Mouse (Mus musculus) cerebellum, adult 9-10 months (tissue): ENCODE data around the gene Gm3404.
A peak's percentile ranks its signal among the peaks of the same experiment; 100 is the strongest.
"Not testable (repeated sequence)": the region's sequence is repeated elsewhere in the genome, so short reads cannot be mapped to it uniquely, and the experiment has no call there.

Experiments
- DNase-seq: peaks from one replicate; pipeline ENCODE4 v3.0.0; 2022

Gm3404 gene

DNA sequence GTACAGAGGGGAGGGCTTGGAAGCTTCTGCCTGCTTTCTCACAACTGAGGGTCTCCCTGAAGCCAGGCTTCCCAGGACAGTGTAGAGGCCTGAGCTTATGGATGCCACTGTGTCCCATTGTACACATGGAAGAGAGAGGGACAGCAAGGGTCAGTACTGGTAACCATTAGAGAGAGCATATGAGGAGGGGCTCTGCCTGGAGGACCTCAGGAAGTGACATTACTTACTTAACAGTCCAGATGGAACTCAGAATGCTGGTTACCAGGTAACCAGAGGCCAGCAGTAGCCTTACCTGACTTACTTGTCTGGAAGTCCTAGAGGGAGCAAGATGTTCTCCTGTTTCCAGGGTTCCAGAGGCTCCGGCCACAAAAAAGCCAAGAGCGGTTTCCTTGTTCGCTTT is at the start of gene Gm3404:
Gm3404 (plus strand) TSS at position 301 of the 400 bp plus-strand sequence.
- DNase-seq: not testable (repeated sequence)

- DNase-seq: peak; percentile 70
Measured at GRCm38 (mm10) chr5:146479564-146479963, 46.0 kb upstream of the Gm3404 start.

DNA sequence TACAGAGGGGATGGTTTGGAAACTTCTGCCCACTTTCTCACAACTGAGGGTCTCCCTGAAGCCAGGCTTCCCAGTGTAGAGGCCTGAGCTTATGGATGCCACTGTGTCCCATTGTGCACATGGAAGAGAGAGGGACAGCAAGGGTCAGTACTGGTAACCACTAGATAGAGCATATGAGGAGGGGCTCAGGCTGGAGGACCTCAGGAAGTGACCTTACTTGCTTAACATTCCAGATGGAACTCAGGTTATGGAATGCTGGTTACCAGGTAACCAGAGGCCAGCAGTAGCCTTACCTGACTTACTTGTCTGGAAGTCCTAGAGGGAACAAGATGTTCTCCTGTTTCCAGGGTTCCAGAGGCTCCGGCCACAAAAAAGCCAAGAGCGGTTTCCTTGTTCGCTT is 43.9 kb upstream of the Gm3404 start, which contains the start of gene Gm6408:
Gm6408 (plus strand) TSS at position 301 of the 400 bp plus-strand sequence.
- DNase-seq: not testable (repeated sequence)

- DNase-seq: peak; percentile 53
Measured at GRCm38 (mm10) chr5:146488959-146489358, 36.6 kb upstream of the Gm3404 start.

DNA sequence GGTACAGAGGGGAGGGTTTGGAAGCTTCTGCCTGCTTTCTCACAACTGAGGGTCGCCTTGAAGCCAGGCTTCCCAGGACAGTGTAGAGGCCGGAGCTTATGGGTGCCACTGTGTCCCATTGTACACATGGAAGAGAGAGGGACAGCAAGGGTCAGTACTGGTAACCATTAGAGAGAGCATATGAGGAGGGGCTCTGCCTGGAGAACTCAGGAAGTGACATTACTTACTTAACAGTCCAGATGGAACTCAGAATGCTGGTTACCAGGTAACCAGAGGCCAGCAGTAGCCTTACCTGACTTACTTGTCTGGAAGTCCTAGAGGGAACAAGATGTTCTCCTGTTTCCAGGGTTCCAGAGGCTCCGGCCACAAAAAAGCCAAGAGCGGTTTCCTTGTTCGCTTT is 34.5 kb upstream of the Gm3404 start, which contains the start of gene Gm6370:
Gm6370 (plus strand) TSS at position 301 of the 400 bp plus-strand sequence.
- DNase-seq: not testable (repeated sequence)

DNA sequence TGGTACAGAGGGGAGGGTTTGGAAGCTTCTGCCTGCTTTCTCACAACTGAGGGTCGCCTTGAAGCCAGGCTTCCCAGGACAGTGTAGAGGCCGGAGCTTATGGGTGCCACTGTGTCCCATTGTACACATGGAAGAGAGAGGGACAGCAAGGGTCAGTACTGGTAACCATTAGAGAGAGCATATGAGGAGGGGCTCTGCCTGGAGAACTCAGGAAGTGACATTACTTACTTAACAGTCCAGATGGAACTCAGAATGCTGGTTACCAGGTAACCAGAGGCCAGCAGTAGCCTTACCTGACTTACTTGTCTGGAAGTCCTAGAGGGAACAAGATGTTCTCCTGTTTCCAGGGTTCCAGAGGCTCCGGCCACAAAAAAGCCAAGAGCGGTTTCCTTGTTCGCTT is 23.5 kb upstream of the Gm3404 start, which contains the start of gene 4930449I24Rik:
4930449I24Rik (plus strand) TSS at position 301 of the 400 bp plus-strand sequence.
- not testable (repeated sequence) for DNase-seq

DNA sequence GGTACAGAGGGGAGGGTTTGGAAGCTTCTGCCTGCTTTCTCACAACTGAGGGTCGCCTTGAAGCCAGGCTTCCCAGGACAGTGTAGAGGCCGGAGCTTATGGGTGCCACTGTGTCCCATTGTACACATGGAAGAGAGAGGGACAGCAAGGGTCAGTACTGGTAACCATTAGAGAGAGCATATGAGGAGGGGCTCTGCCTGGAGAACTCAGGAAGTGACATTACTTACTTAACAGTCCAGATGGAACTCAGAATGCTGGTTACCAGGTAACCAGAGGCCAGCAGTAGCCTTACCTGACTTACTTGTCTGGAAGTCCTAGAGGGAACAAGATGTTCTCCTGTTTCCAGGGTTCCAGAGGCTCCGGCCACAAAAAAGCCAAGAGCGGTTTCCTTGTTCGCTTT is 11.8 kb upstream of the Gm3404 start, which contains the start of gene Gm3402:
Gm3402 (plus strand) TSS at position 301 of the 400 bp plus-strand sequence.
- not testable (repeated sequence) for DNase-seq

DNA sequence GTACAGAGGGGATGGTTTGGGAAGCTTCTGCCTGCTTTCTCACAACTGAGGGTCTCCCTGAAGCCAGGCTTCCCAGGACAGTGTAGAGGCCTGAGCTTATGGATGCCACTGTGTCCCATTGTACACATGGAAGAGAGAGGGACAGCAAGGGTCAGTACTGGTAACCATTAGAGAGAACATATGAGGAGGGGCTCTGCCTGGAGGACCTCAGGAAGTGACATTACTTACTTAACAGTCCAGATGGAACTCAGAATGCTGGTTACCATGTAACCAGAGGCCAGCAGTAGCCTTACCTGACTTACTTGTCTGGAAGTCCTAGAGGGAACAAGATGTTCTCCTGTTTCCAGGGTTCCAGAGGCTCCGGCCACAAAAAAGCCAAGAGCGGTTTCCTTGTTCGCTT is 11.7 kb downstream of the Gm3404 start, which contains the start of gene Gm3409:
Gm3409 (plus strand) TSS at position 301 of the 400 bp plus-strand sequence.
- not testable (repeated sequence) for DNase-seq

GRCm38 (mm10) chr5:146555836-146556235 is 30.2 kb downstream of the Gm3404 start, which contains the start of gene Gm3415:
Gm3415 (plus strand) TSS chr5:146556136.
- DNase-seq: not testable (repeated sequence)

GRCm38 (mm10) chr5:146564259-146564658 is 38.7 kb downstream of the Gm3404 start:
- no peak for DNase-seq

GRCm38 (mm10) chr5:146567054-146567453 is 41.5 kb downstream of the Gm3404 start:
- DNase-seq: no peak

DNA sequence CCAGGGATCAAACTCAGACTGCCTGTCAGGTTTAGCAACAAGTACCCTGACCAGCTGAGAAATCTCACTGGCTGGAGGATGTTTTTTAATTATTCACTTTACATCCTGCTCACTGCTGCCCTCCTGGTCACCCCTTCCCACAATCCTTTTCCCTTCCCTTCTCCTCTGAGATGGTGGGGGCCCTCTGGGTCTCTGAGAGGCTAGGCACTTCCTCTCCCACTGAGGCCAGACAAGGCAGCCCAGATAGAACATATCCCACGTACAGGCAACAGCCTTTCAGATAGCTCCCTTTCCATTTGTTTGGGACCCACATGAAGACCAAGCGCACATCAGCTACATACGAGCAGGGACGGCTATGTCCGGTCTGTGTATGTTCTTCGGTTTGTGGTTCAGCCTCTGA is 44.6 kb downstream of the Gm3404 start:
- DNase-seq: not testable (repeated sequence)

DNA sequence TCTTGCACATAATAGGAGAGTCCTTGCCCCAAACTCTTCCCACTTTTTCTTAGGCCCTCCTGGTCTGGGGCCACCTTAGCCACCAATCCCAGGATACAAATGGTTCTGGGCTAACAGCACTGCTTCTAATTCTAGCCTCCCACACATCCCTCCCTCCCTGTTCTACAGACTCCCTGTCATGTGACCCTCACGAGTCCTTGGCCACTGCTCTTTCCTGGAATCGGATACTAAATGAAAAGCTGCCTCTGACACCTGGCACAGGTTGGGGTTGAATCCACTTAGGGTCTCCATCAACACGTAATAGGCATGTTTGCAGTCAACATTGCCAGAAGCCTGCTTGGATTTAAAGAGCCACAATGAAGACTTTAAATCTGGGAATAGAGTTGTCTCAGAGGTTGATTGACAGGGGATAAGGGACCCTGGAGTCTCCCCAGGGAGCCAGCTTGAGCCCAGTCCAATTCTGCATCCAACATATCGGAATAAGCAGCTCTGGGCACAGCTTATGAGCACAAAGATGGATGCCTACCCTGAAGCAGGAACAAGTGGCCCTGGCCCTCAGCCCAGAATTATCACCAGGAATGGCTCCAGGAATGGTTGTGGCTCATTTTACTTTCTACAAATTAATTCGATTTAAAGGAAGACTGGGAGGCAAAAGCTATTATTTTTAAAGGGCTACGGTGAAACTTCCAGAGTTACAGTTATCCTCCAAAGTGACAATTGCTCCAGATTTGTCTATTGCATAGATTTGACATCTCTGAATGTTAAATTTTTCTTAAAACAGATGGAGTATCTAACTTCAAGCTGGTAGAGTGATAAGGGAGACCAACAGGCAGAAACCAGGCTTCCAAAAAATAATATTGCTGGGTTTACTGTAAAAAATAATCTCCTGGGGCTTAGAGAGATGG is 46.5 kb downstream of the Gm3404 start:
- not testable (repeated sequence) for DNase-seq

DNA sequence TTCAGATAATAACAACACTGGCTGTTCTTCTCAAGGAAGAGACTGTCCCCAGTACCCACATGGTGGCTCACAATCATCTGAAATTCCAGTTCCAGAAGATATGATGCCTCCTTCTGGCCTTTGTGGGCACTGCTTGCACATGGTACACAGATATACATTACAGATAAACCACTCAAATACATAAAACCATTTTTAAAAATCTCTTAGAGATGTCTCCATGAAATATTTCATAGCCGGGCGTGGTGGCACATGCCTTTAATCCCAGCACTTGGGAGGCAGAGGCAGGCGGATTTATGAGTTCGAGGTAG is 47.1 kb downstream of the Gm3404 start:
- DNase-seq: not testable (repeated sequence)

- DNase-seq: no peak
Measured at GRCm38 (mm10) chr5:146576668-146577067, 51.1 kb downstream of the Gm3404 start.
